Mouse (Mus musculus) liver, adult 2 months (tissue): Measurements from ENCODE around the gene Ift27. TPM values are rescaled to one million over a fixed set of nuclear protein-coding genes. Genes with fewer than 3 reads are reported as not detected.

Source experiments
- DNase-seq: peaks from one replicate; pipeline ENCODE4 v3.0.0-alpha.2; 2011; ENCODE audit warnings: low read depth, low spot score; ENCODE audit errors: extremely low read depth
- H3K27ac ChIP-seq: fragments of 200-500 bp; replicated peaks from 2 replicates; pipeline ENCODE4 v1.5.1; 2012; ENCODE audit warnings: low read depth, mild to moderate bottlenecking, control low read depth, inconsistent platforms, low read length; ENCODE audit not compliant: insufficient read depth
- H3K27me3 ChIP-seq: fragments of 200-500 bp; 2 replicates; pipeline ENCODE4 v1.6.1; 2012; ENCODE audit warnings: mild to moderate bottlenecking, moderate library complexity, low read length, inconsistent platforms; ENCODE audit not compliant: control insufficient read depth, insufficient read depth
- H3K36me3 ChIP-seq: fragments of 200-500 bp; 2 replicates; pipeline ENCODE4 v1.6.1; 2012; ENCODE audit warnings: low read length, inconsistent platforms; ENCODE audit not compliant: control insufficient read depth, insufficient read depth
- H3K4me1 ChIP-seq: fragments of 200-500 bp; 2 replicates; pipeline ENCODE4 v1.6.1; 2011; ENCODE audit warnings: low read length; ENCODE audit not compliant: control insufficient read depth, insufficient read depth
- H3K4me3 ChIP-seq: fragments of 200-500 bp; 2 replicates; pipeline ENCODE4 v1.5.1; 2011; ENCODE audit warnings: low read depth, mild to moderate bottlenecking, control low read depth, low read length, moderate library complexity; ENCODE audit not compliant: insufficient read depth
- H3K79me2 ChIP-seq: fragments of 200-500 bp; 2 replicates; pipeline ENCODE4 v1.6.1; 2012; ENCODE audit warnings: inconsistent platforms, mild to moderate bottlenecking, low read length, moderate library complexity; ENCODE audit not compliant: control insufficient read depth, insufficient read depth
- H3K9ac ChIP-seq: fragments of 200-500 bp; 2 replicates; pipeline ENCODE4 v1.6.1; 2012; ENCODE audit warnings: low read depth, mild to moderate bottlenecking, control low read depth, inconsistent platforms, low read length
- CTCF ChIP-seq: fragments of 200-500 bp; IDR thresholded peaks from 2 replicates; pipeline ENCODE4 v1.5.1; 2011; ENCODE audit warnings: low read depth, low read length, control low read depth
- POLR2A ChIP-seq: fragments of 200-500 bp; IDR thresholded peaks from 2 replicates; pipeline ENCODE4 v1.6.1; 2011; ENCODE audit warnings: low read length, control low read depth; ENCODE audit not compliant: insufficient read depth; ENCODE audit errors: extremely low read depth
- WGBS: fragments of 180-500 bp; shearing (Covaris S2); methylation state at CpG from one replicate; pipeline ENCODE4 v1.1.7; 2018; 5-methylcytosine and 5-hydroxymethylcytosine counted together
- polyA plus RNA-seq: library from polyadenylated mRNA; depleted of rRNA; stranded (reverse); fragments of >200 nt; gene quantifications from 2 replicates; pipeline ENCODE4 v1.2.3, GENCODE M21; 2012
- total RNA-seq: library from RNA; depleted of rRNA; stranded (reverse); fragments of >200 nt; gene quantifications from 2 replicates; pipeline ENCODE4 v1.2.3, GENCODE M21; 2014

The Ift27 gene
- total and polyA plus RNA-seq, 2 experiments: 6.6 to 16.7 TPM

DNA sequence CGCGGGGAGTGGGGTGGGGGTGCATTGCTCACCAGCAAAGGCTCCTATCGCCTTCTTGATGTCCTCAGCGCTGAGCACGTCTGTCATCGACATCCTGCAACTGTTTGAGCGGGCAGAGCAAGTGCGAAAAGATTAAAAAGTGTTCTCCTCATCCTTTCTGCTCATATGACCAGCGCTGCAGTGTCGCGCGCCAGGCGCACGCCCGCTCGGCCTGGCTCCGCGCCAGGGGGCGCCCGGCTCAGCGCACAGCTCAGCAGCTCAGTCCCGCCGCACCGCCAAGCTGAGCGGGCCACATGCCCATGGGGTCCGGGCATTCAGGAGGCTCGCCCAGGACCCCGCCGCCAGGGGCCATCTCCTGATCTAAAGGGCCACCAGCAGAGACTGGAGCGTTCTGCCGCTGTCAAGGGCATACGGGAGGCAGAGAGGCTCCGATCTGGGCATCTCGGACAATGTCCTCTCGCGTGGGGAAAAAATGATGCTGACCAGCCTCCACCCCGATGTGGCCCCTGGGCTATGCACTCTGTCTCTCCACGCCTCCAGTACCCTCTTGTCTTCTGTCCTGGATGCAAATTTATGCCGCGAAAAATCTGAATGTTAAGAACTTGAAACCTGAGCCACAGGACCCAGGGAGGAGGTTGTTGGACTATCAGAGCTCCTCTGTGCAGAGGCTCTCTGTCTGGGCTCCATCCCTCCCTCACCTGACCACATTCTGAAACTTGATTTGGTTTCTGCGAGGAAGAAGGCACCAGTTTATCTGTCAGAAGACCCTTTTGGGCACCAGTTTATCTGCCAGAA is 30.3 kb upstream of the Ift27 start:
- DNase-seq: no peak
- Histone ChIP-seq H3K36me3 (no peaks in the 10 kb centered on the region), H3K9ac (no peak overlapping the region), H3K4me3 (no peak overlapping the region), H3K79me2 (no peaks in the 10 kb centered on the region), H3K4me1 (no peaks in the 10 kb centered on the region), H3K27me3 (peaks cover 6% of the 10 kb centered on the region), H3K27ac (no peak overlapping the region)
- TF ChIP-seq POLR2A (no peak), CTCF (no peak)
- WGBS: 5% methylated on average over 41 of the region's 41 CpGs

DNA sequence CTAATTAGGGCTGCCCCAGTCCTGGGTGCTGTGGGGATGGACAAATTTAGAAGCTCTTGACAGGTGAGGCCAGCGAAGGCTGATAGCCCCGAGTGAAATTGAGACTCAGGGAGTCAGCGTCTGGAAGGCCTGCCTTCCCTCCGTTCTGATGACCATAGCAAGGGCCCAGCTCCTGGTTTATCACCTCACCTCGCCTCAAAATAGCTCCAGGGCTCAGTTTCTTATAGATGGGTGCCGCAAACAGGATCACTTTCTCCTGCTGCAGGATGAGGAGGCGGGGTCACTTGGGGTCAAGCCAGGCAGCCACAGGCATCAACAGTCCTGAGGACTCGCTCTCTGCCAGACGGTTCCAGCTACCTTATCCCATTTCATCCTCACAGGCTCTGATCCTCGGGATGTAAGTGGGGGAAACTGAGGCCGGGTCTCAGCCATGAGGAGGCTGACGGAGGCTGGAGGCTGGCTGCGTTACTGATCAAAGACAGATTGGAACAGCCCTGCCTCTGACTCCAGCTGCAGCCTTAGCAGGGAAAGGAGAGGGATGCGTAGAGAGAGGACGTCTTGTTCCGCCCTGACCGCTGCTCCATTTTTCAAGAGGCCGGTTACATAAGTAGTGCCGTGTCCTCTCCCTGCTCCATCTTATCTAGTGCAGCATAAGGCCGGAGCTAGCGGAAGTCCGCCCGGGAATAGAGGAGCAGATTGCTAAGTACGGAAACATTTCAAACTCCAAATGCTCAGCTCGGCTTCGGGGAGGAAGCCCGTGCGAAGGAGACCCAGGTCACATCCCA is 21.4 kb upstream of the Ift27 start:
- no peaks in the 10 kb centered on the region for H3K79me2 ChIP-seq
- H3K27me3 ChIP-seq: no peaks in the 10 kb centered on the region
- no peak for DNase-seq
- no peak overlapping the region for H3K4me3 ChIP-seq
- H3K36me3 ChIP-seq: no peaks in the 10 kb centered on the region
- no peak overlapping the region for H3K27ac ChIP-seq
- WGBS: 76% methylated on average over 28 of the region's 28 CpGs
- H3K9ac ChIP-seq: no peak overlapping the region
- no peak for TF ChIP-seq CTCF
- TF ChIP-seq POLR2A: no peak
- H3K4me1 ChIP-seq: no peaks in the 10 kb centered on the region

DNA sequence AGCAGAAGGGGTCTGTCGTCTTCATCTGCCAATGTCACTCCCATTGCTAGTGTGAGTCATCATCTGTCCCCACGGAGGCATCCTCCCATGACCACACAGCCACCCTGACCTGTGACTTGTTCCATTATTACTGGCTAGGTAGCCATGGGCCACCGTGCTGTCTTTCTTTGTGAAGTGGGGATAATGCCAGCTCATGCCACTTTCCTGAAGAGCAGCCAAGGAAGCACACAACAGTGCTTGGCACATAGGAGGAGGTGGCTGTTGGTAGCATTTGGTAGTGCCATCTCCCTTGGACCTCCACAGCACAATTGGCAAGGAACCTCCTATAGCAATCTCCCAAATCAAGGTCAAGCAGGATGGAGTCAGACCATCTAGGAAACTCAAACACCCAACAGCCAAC is 20.4 kb upstream of the Ift27 start:
- H3K36me3 ChIP-seq: no peaks in the 10 kb centered on the region
- H3K27me3 ChIP-seq: no peaks in the 10 kb centered on the region
- WGBS: 71% methylated on average over 3 of the region's 3 CpGs
- no peak overlapping the region for H3K4me3 ChIP-seq
- no peak for TF ChIP-seq POLR2A
- no peak overlapping the region for H3K9ac ChIP-seq
- H3K4me1 ChIP-seq: no peaks in the 10 kb centered on the region
- DNase-seq: no peak
- H3K27ac ChIP-seq: no peak overlapping the region
- no peaks in the 10 kb centered on the region for H3K79me2 ChIP-seq

DNA sequence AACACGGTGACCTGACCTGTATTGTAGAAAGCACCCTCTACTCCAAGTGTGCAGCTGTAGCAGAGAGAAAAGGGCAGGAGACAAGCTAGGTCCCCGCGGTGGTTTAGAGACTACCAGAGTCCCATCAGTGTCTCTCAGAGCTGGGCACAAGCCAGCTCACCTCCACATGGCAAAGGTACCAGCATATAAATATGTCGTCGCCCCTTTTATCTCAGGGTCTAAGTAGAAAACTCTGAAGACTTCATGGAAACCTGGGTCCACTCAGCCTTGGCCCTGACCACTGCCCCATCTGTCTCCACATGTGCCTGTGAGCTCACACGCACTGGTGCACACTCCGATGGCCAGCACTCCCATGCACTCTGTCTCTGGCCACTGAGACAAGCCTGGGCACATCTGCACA is 15.7 kb upstream of the Ift27 start:
- TF ChIP-seq POLR2A (no peak), CTCF (no peak)
- Histone ChIP-seq H3K79me2 (no peaks in the 10 kb centered on the region), H3K27me3 (no peaks in the 10 kb centered on the region), H3K4me3 (no peak overlapping the region), H3K27ac (no peak overlapping the region), H3K9ac (no peak overlapping the region), H3K36me3 (no peaks in the 10 kb centered on the region), H3K4me1 (no peaks in the 10 kb centered on the region)
- no peak for DNase-seq
- 89% methylated on average over 7 of the region's 7 CpGs for WGBS

DNA sequence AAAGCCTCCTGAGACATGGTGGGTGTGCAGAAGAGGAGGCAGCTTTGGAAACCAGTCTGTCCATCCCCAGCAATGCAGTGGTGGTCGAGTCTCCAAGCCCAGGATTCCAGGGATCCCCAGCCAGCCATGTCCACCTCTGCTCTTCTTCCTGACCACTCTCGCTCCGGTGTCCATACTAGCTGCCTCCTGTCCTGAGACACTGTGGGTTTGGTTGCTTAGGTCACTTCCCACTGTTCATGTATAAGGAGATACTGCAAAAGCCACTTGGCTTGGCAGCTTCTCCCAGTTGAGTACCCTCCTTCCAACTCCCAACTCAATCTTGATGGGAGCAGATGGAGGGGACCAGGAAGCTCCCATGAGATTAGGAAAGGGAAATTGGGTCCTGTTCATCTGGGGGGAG is 14.6 kb upstream of the Ift27 start:
- no peak overlapping the region for H3K4me3 ChIP-seq
- TF ChIP-seq POLR2A (no peak), CTCF (no peak)
- no peak overlapping the region for H3K27ac ChIP-seq
- H3K79me2 ChIP-seq: no peaks in the 10 kb centered on the region
- H3K9ac ChIP-seq: no peak overlapping the region
- no peak for DNase-seq
- H3K27me3 ChIP-seq: no peaks in the 10 kb centered on the region
- no peaks in the 10 kb centered on the region for H3K36me3 ChIP-seq
- 83% methylated on average over 3 of the region's 3 CpGs for WGBS
- H3K4me1 ChIP-seq: no peaks in the 10 kb centered on the region

DNA sequence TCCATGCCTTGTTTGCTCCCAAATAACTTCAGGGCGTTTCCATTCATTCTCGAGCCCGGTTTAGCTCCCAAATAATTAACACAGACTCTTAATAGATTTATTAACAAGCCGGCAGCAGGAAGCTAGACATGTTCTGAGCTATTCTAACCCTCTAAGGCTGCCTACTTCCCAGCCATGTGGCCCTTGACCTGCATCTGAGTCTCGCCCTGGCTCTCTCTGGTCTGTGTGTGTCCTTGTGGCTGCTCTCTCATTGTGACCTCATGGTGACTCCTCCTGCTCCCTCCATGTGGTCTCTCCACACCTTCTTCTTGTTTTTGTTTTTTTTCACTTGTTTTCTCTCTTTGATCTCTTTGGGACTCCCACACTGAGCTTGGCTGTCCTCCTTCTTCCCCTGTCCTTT is 13.0 kb upstream of the Ift27 start:
- H3K4me3 ChIP-seq: no peak overlapping the region
- 65% methylated on average over 5 of the region's 5 CpGs for WGBS
- no peak overlapping the region for H3K9ac ChIP-seq
- no peaks in the 10 kb centered on the region for H3K36me3 ChIP-seq
- no peak overlapping the region for H3K27ac ChIP-seq
- H3K27me3 ChIP-seq: no peaks in the 10 kb centered on the region
- TF ChIP-seq CTCF: no peak
- TF ChIP-seq POLR2A: no peak
- H3K79me2 ChIP-seq: no peaks in the 10 kb centered on the region
- DNase-seq: no peak
- H3K4me1 ChIP-seq: no peaks in the 10 kb centered on the region
